Comparison of ENCODE assay signal across 10 mouse cellular contexts in the genomic region with DNA sequence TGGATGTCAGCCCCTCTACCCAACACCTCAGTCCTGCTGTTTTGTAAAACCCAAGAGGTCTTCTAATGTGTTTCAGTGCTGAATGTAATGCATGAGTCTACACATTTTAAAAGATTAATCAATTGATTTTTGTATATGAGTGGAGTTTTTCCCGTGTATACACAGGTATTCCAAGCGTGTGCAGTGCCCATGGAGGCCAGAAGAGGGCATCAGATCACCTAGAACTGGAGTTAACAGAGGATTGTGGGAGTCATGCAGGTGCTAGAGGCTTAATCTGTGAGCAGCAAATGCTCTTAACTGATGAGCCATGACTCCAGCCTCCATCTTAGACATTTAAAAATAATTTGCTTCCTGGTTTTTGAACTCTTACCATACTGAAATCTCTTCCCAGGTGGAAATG.
DNase-seq lines count a peak whose midpoint lies in the region; ATAC-seq lines count a peak whose summit lies in the region.
"Had no signal": no experiment of that assay in that cellular context is flagged by ENCODE, and none has a peak within 500 bp of the region (broad histone marks: within the 10 kb centered on the region; RNA-seq: fewer than 3 reads in every experiment).

No protein-coding gene starts in this region.

- no peak overlapping the region for H3K27ac ChIP-seq in hindbrain, embryonic 11.5 days (ENCODE audit: low read depth, low read length)
- no peak overlapping the region for H3K27ac ChIP-seq in hindbrain, embryonic 12.5 days
- no peak overlapping the region for H3K27ac ChIP-seq in neural tube, embryonic 15.5 days (replicated peaks)
- H3K27ac ChIP-seq in neural tube, embryonic 11.5 days (ENCODE audit: low read depth, low read length) = no peak overlapping the region
- H3K27ac ChIP-seq: hindbrain, embryonic 15.5 days; limb, embryonic 12.5 days had no signal

- H3K4me2 ChIP-seq in hindbrain, embryonic 11.5 days (replicated peaks; ENCODE audit: low read depth, low read length) = no peak overlapping the region
- no peak overlapping the region for H3K4me2 ChIP-seq in hindbrain, embryonic 12.5 days (replicated peaks)
- no peak overlapping the region for H3K4me2 ChIP-seq in neural tube, embryonic 15.5 days
- no peak overlapping the region for H3K4me2 ChIP-seq in neural tube, embryonic 11.5 days (ENCODE audit: low read depth)
- H3K4me2 ChIP-seq: hindbrain, embryonic 15.5 days; limb, embryonic 12.5 days had no signal

- H3K4me1 ChIP-seq in hindbrain, embryonic 11.5 days (replicated peaks; ENCODE audit: control insufficient read depth, insufficient read depth, low read length) = no peaks in the 10 kb centered on the region
- no peaks in the 10 kb centered on the region for H3K4me1 ChIP-seq in hindbrain, embryonic 12.5 days
- H3K4me1 ChIP-seq in neural tube, embryonic 15.5 days = no peaks in the 10 kb centered on the region
- H3K4me1 ChIP-seq in neural tube, embryonic 11.5 days (ENCODE audit: control insufficient read depth, insufficient read depth, low read length) = no peaks in the 10 kb centered on the region
- H3K4me1 ChIP-seq: hindbrain, embryonic 15.5 days; limb, embryonic 12.5 days had no signal

- peak; percentile 46 for DNase-seq in hindbrain, embryonic 11.5 days (ENCODE audit: low spot score)
- peak; percentile 27 for DNase-seq in neural tube, embryonic 10.5 days (ENCODE audit: extremely low spot score, low spot score)
- peak; percentile 23 for DNase-seq in brain, adult 2 months (ENCODE audit: low read depth, low spot score)
- peak; percentile 32 for DNase-seq in neural tube, embryonic 11.5 days (ENCODE audit: low spot score)
- DNase-seq in right cerebral cortex, adult 18-20 months = no peak
- DNase-seq: cerebellum, adult 8-10 months had no signal

- WGBS in hindbrain, embryonic 11.5 days = 34% methylated on average over 2 of the region's 2 CpGs
- WGBS in hindbrain, embryonic 12.5 days = 19% methylated on average over 2 of the region's 2 CpGs
- 27% methylated on average over 2 of the region's 2 CpGs for WGBS in neural tube, embryonic 15.5 days
- WGBS in neural tube, embryonic 11.5 days = 37% methylated on average over 2 of the region's 2 CpGs

- no peaks in the 10 kb centered on the region for H3K27me3 ChIP-seq in hindbrain, embryonic 11.5 days (ENCODE audit: control insufficient read depth, insufficient read depth, low read length)
- H3K27me3 ChIP-seq in hindbrain, embryonic 12.5 days = no peaks in the 10 kb centered on the region
- H3K27me3 ChIP-seq in neural tube, embryonic 15.5 days (replicated peaks) = no peaks in the 10 kb centered on the region
- H3K27me3 ChIP-seq in neural tube, embryonic 11.5 days (ENCODE audit: control insufficient read depth, insufficient read depth, low read length) = no peaks in the 10 kb centered on the region
- H3K27me3 ChIP-seq: hindbrain, embryonic 15.5 days; limb, embryonic 12.5 days had no signal

- H3K36me3 ChIP-seq in hindbrain, embryonic 11.5 days (ENCODE audit: control insufficient read depth, insufficient read depth, low read length) = no peaks in the 10 kb centered on the region
- no peaks in the 10 kb centered on the region for H3K36me3 ChIP-seq in hindbrain, embryonic 12.5 days
- H3K36me3 ChIP-seq in neural tube, embryonic 15.5 days = no peaks in the 10 kb centered on the region
- no peaks in the 10 kb centered on the region for H3K36me3 ChIP-seq in neural tube, embryonic 11.5 days (ENCODE audit: control insufficient read depth, insufficient read depth, low read length)
- H3K36me3 ChIP-seq: hindbrain, embryonic 15.5 days; limb, embryonic 12.5 days had no signal

- no peaks in the 10 kb centered on the region for H3K9me3 ChIP-seq in hindbrain, embryonic 11.5 days (ENCODE audit: control insufficient read depth, low read length)
- H3K9me3 ChIP-seq in hindbrain, embryonic 12.5 days (replicated peaks) = no peaks in the 10 kb centered on the region
- no peaks in the 10 kb centered on the region for H3K9me3 ChIP-seq in neural tube, embryonic 15.5 days (replicated peaks)
- no peaks in the 10 kb centered on the region for H3K9me3 ChIP-seq in neural tube, embryonic 11.5 days (ENCODE audit: control insufficient read depth, low read length)
- H3K9me3 ChIP-seq: hindbrain, embryonic 15.5 days; limb, embryonic 12.5 days had no signal

- no peak overlapping the region for H3K4me3 ChIP-seq in hindbrain, embryonic 11.5 days (ENCODE audit: low read depth, low read length)
- no peak overlapping the region for H3K4me3 ChIP-seq in hindbrain, embryonic 12.5 days
- H3K4me3 ChIP-seq in neural tube, embryonic 15.5 days (replicated peaks) = no peak overlapping the region
- H3K4me3 ChIP-seq in neural tube, embryonic 11.5 days (ENCODE audit: low read depth, low read length) = no peak overlapping the region
- H3K4me3 ChIP-seq: hindbrain, embryonic 15.5 days; limb, embryonic 12.5 days had no signal

- H3K9ac ChIP-seq in hindbrain, embryonic 11.5 days (ENCODE audit: low read depth, low read length) = no peak overlapping the region
- no peak overlapping the region for H3K9ac ChIP-seq in hindbrain, embryonic 12.5 days
- H3K9ac ChIP-seq in neural tube, embryonic 15.5 days (replicated peaks) = no peak overlapping the region
- no peak overlapping the region for H3K9ac ChIP-seq in neural tube, embryonic 11.5 days (ENCODE audit: low read length)
- H3K9ac ChIP-seq: hindbrain, embryonic 15.5 days; limb, embryonic 12.5 days had no signal

- ATAC-seq in hindbrain, embryonic 11.5 days (ENCODE audit: low FRiP score) = no peak
- ATAC-seq in hindbrain, embryonic 12.5 days (ENCODE audit: low FRiP score) = no peak
- no peak for ATAC-seq in neural tube, embryonic 15.5 days (ENCODE audit: low FRiP score)
- ATAC-seq in neural tube, embryonic 11.5 days (ENCODE audit: insufficient read depth, low FRiP score, low TSS enrichment) = no peak
